Mouse (Mus musculus): ENCODE data around the gene Tspan13. TPM values are rescaled to one million over a fixed set of nuclear protein-coding genes. Genes with fewer than 3 reads are reported as not detected.

The Tspan13 gene
- polyA plus RNA-seq, 1 experiment from 2014 or later = 408 TPM

DNA sequence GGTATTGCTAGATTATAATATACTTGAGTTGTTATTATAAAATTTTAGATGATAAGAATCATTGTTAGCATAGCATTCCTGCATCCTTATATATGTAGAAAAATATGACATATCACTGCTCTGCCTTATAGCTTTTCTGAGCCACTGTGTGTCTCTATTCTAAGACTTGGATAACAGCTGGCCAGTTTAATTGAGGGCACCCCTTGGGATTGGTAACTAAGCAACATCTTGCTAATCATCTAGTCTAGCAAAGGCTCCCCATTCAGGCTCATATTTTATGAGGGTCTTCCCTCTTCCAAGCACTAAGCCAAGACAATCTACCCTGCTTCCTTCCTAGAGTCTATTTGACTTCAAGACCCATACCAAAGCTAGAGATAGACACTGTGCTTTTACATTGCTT lies 48.2 kb downstream of the Tspan13 start:
- H3K4me2 ChIP-seq = no peak overlapping the region
- H3K27me3 ChIP-seq = no peaks in the 10 kb centered on the region
- no peak overlapping the region for H3K9ac ChIP-seq
- ATAC-seq (ENCODE audit: low FRiP score) = peak; percentile 77
- H3K4me3 ChIP-seq = no peak overlapping the region
- H3K36me3 ChIP-seq = no peaks in the 10 kb centered on the region
- H3K4me1 ChIP-seq (replicated peaks) = peaks cover 23% of the 10 kb centered on the region
- H3K27ac ChIP-seq = peak overlapping the region; percentile 58; the same call in 1 of the 2 replicates
- no peaks in the 10 kb centered on the region for H3K9me3 ChIP-seq

DNA sequence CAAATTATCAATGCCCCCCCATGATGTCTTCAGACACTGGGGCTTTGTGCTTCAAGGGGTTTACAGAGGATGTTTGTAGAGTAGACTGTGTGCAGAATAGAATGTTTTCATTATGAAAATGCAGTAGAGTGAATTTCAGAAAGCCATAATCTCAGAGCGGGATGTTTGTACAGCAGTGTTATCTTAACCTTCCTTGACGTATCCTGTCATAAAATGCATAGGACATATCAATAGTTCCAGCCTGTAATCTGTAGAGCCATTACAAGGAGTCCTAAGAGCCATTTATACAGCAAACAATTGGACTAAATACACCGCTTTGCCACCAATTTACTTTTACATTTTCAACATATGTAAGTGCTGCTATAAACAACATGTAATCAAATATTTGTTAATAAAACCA lies 48.7 kb downstream of the Tspan13 start:
- Histone ChIP-seq H3K27me3 (no peaks in the 10 kb centered on the region), H3K27ac (no peak overlapping the region), H3K4me2 (no peak overlapping the region), H3K36me3 (no peaks in the 10 kb centered on the region), H3K4me3 (no peak overlapping the region), H3K4me1 (replicated peaks) (peaks cover 23% of the 10 kb centered on the region), H3K9me3 (no peaks in the 10 kb centered on the region), H3K9ac (no peak overlapping the region)
- no peak for ATAC-seq (ENCODE audit: low FRiP score)
- 77% methylated on average over 3 of the region's 3 CpGs for WGBS

DNA sequence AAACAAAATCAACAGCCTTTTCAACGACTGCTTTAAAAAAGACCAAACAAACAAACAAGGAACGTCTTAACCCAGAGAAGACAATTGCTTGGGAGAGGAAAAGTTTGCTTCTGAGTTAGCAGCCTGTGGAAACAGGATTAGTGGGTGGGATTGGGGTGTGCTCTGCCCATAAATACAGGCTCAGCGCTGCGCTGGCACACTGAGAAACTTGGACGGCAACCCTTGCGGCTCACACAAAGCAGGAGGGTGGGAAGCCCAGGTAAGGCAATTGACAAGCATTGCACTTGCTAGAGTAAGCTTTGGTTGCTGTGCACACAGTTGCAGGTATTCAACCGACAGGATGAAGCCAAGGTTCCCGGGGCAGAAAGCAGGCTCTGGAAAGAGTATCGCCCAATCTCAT lies 49.6 kb downstream of the Tspan13 start, which contains the start of gene Agr2:
Gene Agr2, plus strand, starts transcription at position 197 of the 400 bp plus-strand sequence.
- no peaks in the 10 kb centered on the region for H3K9me3 ChIP-seq
- WGBS = 73% methylated on average over 9 of the region's 9 CpGs
- H3K27ac ChIP-seq = no peak within 1 kb of the TSS
- H3K27me3 ChIP-seq = no peaks in the 10 kb centered on the region
- ATAC-seq (ENCODE audit: low FRiP score) = no peak
- no peaks in the 10 kb centered on the region for H3K36me3 ChIP-seq
- H3K4me3 ChIP-seq = no peak within 1 kb of the TSS
- no peak within 1 kb of the TSS for H3K4me2 ChIP-seq
- H3K4me1 ChIP-seq (replicated peaks) = peaks cover 18% of the 10 kb centered on the region
- no peak within 1 kb of the TSS for H3K9ac ChIP-seq

DNA sequence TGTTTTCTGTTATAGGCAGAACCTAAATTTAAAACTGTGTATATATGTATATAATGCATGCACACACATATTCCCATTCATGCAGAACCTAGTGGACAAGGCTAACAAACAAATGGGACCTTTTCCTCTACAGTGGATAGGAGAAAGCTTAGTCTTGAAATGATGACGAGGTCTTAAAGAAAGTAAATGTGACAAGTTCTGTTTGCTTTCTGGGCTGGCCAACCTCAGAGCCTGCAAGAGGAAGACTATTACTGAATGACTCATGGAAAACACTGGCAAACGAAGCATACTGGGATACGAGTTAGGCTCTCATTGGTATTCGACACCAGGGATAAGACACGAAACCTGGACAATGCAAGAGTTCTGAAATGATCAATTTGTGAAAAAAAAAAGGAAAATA lies 57.6 kb downstream of the Tspan13 start:
- no peak for ATAC-seq (ENCODE audit: low FRiP score)
- Histone ChIP-seq H3K4me1 (replicated peaks) (peaks cover 7% of the 10 kb centered on the region), H3K36me3 (no peaks in the 10 kb centered on the region), H3K9me3 (no peaks in the 10 kb centered on the region), H3K9ac (no peak overlapping the region), H3K27ac (no peak overlapping the region), H3K4me2 (no peak overlapping the region), H3K27me3 (no peaks in the 10 kb centered on the region), H3K4me3 (no peak overlapping the region)
- 88% methylated on average over 5 of the region's 5 CpGs for WGBS

GRCm38 (mm10) chr12:35983472-35983871 lies 58.8 kb downstream of the Tspan13 start:
- Histone ChIP-seq H3K36me3 (no peaks in the 10 kb centered on the region), H3K27me3 (no peaks in the 10 kb centered on the region), H3K9me3 (no peaks in the 10 kb centered on the region), H3K9ac (no peak overlapping the region), H3K4me3 (no peak overlapping the region), H3K4me2 (no peak overlapping the region), H3K4me1 (replicated peaks) (peaks cover 7% of the 10 kb centered on the region), H3K27ac (no peak overlapping the region)
- 96% methylated on average over 9 of the region's 9 CpGs for WGBS
- ATAC-seq (ENCODE audit: low FRiP score) = no peak

DNA sequence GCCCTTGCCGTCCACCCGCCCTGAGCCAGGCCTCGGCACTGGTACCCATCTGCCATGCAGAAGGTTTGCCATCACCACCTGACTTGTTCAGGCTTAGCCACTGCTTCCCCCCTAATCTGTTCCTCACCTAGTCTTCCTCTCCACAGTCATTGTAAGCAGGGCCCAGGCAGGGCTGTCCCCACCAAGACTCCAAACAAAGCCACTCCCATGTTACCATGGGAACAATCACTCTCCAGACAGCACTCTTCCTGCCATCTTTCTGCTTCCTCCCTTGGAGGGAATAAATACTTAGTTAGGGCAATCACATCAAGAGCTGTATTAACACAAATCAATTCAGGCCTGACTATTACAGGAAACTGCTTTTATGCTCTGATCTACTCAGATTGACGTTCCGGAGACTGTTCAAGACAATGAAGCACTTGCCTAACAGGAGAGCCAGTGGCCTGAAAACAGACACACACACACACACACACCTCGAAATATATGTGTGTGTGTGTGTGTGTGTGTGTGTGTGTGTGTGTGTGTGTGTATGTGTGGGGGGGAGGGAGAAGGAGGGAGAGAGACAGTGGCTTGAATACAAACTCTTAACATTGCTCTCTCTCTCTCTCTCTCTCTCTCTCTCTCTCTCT lies 60.5 kb downstream of the Tspan13 start:
- Histone ChIP-seq H3K27me3 (no peaks in the 10 kb centered on the region), H3K9ac (no peak overlapping the region), H3K4me1 (replicated peaks) (peaks cover 15% of the 10 kb centered on the region), H3K27ac (peak overlapping the region; percentile 76), H3K9me3 (no peaks in the 10 kb centered on the region), H3K36me3 (no peaks in the 10 kb centered on the region), H3K4me2 (no peak overlapping the region), H3K4me3 (no peak overlapping the region)
- 39% methylated on average over 6 of the region's 6 CpGs for WGBS
- peak; percentile 90 for ATAC-seq (ENCODE audit: low FRiP score)

DNA sequence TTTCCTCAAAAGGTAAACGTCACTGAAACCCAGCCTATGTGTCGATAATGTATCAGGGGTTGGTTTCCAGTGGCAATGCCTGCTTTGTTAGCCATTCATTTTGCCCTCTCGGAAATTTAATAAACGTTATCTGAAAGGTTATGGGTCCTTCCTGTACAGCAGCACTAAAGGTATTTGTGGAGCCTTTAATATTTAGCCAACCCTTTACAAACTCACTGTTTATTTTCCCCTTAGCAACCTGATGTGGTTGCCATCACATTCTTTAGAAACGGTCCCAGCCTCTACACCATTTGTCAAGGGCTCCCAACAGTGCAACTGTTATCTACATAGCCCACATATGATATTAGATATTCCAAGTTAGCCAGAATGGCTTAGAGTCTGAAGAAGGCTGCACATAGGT lies 62.7 kb downstream of the Tspan13 start:
- no peaks in the 10 kb centered on the region for H3K27me3 ChIP-seq
- no peaks in the 10 kb centered on the region for H3K9me3 ChIP-seq
- ATAC-seq (ENCODE audit: low FRiP score) = no peak
- H3K4me2 ChIP-seq = no peak overlapping the region
- H3K4me3 ChIP-seq = no peak overlapping the region
- no peaks in the 10 kb centered on the region for H3K36me3 ChIP-seq
- WGBS = 89% methylated on average over 5 of the region's 5 CpGs
- H3K4me1 ChIP-seq (replicated peaks) = peaks cover 15% of the 10 kb centered on the region
- H3K9ac ChIP-seq = no peak overlapping the region
- no peak overlapping the region for H3K27ac ChIP-seq

DNA sequence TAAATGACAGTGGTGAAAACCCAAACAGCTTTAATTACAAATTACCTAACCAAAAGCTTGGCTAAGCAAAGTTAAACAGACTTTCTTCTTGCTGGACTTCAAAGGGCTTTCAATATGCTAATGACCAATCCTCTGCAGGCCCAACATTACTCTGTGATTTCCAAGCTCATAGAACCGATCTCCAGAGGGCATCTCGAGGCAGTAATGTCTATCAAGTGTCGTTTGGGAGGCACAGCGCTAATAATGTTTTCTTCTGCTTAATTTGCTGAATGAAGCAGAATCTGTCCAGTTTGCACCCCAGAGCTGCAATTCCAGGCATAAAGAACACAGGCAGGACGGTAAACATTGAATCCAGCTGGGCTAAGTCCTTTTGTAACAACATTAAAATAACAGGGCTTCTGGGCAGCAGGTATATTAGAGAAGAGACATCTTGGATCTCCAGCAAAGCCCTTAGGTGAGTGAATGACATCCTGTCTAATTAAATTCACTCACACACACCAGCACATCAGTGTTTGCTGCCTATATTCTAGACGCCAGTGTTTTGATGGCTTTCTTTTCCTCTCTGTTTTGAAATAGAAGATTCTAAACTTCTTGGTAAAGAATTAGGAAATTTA lies 64.6 kb downstream of the Tspan13 start:
- H3K4me1 ChIP-seq (replicated peaks) = peaks cover 15% of the 10 kb centered on the region
- H3K9me3 ChIP-seq = no peaks in the 10 kb centered on the region
- peak overlapping the region; percentile 41; the same call in 1 of the 2 replicates for H3K27ac ChIP-seq
- no peak for ATAC-seq (ENCODE audit: low FRiP score)
- H3K27me3 ChIP-seq = no peaks in the 10 kb centered on the region
- H3K4me3 ChIP-seq = no peak overlapping the region
- no peaks in the 10 kb centered on the region for H3K36me3 ChIP-seq
- H3K9ac ChIP-seq = no peak overlapping the region
- 36% methylated on average over 6 of the region's 6 CpGs for WGBS
- H3K4me2 ChIP-seq = no peak overlapping the region

GRCm38 (mm10) chr12:35975898-35976297 lies 66.4 kb downstream of the Tspan13 start:
- no peaks in the 10 kb centered on the region for H3K27me3 ChIP-seq
- no peaks in the 10 kb centered on the region for H3K36me3 ChIP-seq
- H3K9ac ChIP-seq = no peak overlapping the region
- H3K9me3 ChIP-seq = no peaks in the 10 kb centered on the region
- peaks cover 8% of the 10 kb centered on the region for H3K4me1 ChIP-seq (replicated peaks)
- ATAC-seq (ENCODE audit: low FRiP score) = no peak
- WGBS = 86% methylated on average over 3 of the region's 3 CpGs
- H3K27ac ChIP-seq = no peak overlapping the region
- no peak overlapping the region for H3K4me2 ChIP-seq
- H3K4me3 ChIP-seq = no peak overlapping the region

DNA sequence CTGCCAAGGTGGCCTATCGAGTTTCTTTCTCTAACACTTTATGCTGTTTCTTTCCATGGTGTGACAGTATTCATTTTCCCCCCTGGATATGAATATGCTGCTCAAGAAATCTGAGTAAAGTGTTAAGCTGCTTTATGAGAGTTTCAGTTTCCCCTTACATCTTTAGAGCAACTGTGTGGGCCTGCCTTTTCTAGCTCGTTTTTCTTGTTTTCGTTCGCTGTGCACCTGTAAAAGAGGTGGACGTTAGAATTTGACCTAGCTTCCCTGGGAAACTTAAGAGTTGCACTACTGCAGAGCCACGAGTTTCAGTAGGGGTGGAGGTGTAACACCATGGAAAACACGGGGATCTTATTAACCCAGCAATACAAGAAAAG lies 75.5 kb downstream of the Tspan13 start:
- Histone ChIP-seq H3K4me1 (replicated peaks) (no peaks in the 10 kb centered on the region), H3K27ac (no peak overlapping the region), H3K36me3 (no peaks in the 10 kb centered on the region), H3K9me3 (no peaks in the 10 kb centered on the region), H3K9ac (no peak overlapping the region), H3K4me3 (no peak overlapping the region), H3K27me3 (no peaks in the 10 kb centered on the region), H3K4me2 (no peak overlapping the region)
- WGBS = 81% methylated on average over 7 of the region's 7 CpGs
- no peak for ATAC-seq (ENCODE audit: low FRiP score)

DNA sequence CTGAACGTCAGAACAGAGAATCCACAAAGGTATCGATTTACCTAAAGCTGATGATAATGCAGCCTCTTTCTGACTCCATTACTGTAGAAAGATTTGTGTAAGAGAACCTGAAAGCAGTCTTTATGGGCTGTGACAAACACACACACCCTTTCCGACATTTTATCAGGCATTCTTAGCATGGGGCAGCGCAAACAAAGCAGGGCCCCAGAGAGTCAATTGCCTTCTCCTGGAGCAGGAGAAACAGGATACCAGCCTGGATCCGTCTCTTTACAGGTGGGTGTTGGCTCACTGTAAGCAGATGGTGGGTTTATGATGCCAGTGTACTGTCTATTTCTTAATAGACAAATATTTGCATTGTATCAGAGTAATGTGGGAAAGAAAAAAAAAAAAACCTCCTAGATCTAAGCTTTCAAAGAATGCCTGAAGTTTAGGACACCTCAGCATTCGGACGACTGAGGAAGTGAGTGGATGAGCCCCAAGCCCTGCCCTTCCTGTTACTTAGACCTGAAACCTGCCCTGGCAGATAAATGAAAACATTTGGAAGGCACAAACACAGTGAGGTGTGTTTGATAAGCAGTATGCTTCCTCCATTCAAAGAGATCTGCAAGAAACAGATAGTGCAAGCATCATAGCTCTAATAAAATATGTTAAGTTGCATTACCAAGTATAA lies 76.1 kb downstream of the Tspan13 start:
- Histone ChIP-seq H3K9me3 (no peaks in the 10 kb centered on the region), H3K4me3 (no peak overlapping the region), H3K27me3 (no peaks in the 10 kb centered on the region), H3K27ac (no peak overlapping the region), H3K9ac (no peak overlapping the region), H3K36me3 (no peaks in the 10 kb centered on the region), H3K4me1 (replicated peaks) (no peaks in the 10 kb centered on the region), H3K4me2 (no peak overlapping the region)
- WGBS = 67% methylated on average over 7 of the region's 7 CpGs
- no peak for ATAC-seq (ENCODE audit: low FRiP score)
